Mouse (Mus musculus) thymus, adult 2 months (tissue): ENCODE measurements around the gene Rbfox3. TPM values are rescaled to one million over a fixed set of nuclear protein-coding genes. Genes with fewer than 3 reads are reported as not detected.

ENCODE experiments used
- DNase-seq: peaks from one replicate; pipeline ENCODE4 v3.0.0; 2021
- H3K27ac ChIP-seq: fragments of 200-500 bp; 2 replicates; pipeline ENCODE4 v1.5.1; 2012; ENCODE audit warnings: low read length, control low read depth; ENCODE audit not compliant: control insufficient read depth, insufficient read depth
- H3K27me3 ChIP-seq: fragments of 200-500 bp; 2 replicates; pipeline ENCODE4 v1.6.1; 2012; ENCODE audit warnings: mild to moderate bottlenecking, low read length, moderate library complexity, mixed read lengths; ENCODE audit not compliant: control insufficient read depth, insufficient read depth
- H3K36me3 ChIP-seq: fragments of 200-500 bp; 2 replicates; pipeline ENCODE4 v1.6.1; 2012; ENCODE audit warnings: mild to moderate bottlenecking, low read length, moderate library complexity; ENCODE audit not compliant: control insufficient read depth, insufficient read depth
- H3K4me1 ChIP-seq: fragments of 200-500 bp; replicated peaks from 2 replicates; pipeline ENCODE4 v1.6.1; 2012; ENCODE audit warnings: low read length; ENCODE audit not compliant: control insufficient read depth, insufficient read depth
- H3K4me3 ChIP-seq: fragments of 200-500 bp; 2 replicates; pipeline ENCODE4 v1.5.1; 2012; ENCODE audit warnings: mild to moderate bottlenecking, low read length, control low read depth, moderate library complexity; ENCODE audit not compliant: control insufficient read depth, insufficient read depth
- CTCF ChIP-seq: fragments of 200-500 bp; IDR thresholded peaks from 2 replicates; pipeline ENCODE4 v1.5.1; 2012; ENCODE audit warnings: mild to moderate bottlenecking, control low read depth, low read length, moderate library complexity, borderline replicate concordance; ENCODE audit not compliant: control insufficient read depth, poor library complexity, insufficient read depth; ENCODE audit errors: extremely low read depth
- POLR2A ChIP-seq: fragments of 200-500 bp; IDR thresholded peaks from 2 replicates; pipeline ENCODE4 v1.6.1; 2012; ENCODE audit warnings: mild to moderate bottlenecking, low read length, control low read depth, moderate library complexity; ENCODE audit not compliant: control insufficient read depth, poor library complexity, insufficient read depth; ENCODE audit errors: extremely low read depth
- WGBS: fragments of 180-500 bp; shearing (Covaris S2); methylation state at CpG from one replicate; pipeline ENCODE4 v1.1.7; 2018; 5-methylcytosine and 5-hydroxymethylcytosine counted together
- polyA plus RNA-seq: library from polyadenylated mRNA; depleted of rRNA; stranded (reverse); fragments of >200 nt; gene quantifications from 2 replicates; pipeline ENCODE4 v1.2.3, GENCODE M21; 2012

Rbfox3 gene
- polyA plus RNA-seq, 1 experiment = 0.50 TPM

DNA sequence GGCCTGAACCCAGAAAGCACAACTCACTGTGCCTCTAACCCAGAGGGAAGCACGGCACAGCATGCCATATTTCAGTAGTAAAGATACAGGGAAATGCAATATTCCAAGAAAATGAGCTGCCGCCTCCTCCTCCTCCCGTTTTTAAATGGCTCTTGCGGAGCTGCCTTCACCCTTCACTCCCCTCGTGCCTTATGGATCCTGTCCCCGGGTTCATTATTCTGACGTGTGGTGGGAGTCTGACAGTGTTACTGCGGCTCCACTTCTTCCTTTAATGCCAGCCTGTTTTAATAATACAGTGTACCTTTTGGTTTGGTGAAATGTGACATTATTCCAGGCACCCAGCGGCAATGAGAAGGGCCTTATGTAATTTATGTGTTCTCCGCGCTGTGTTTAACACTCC lies 97.5 kb downstream of the Rbfox3 start:
- WGBS = 82% methylated on average over 11 of the region's 11 CpGs
- no peak for DNase-seq
- TF ChIP-seq CTCF = no peak
- TF ChIP-seq POLR2A = no peak

GRCm38 (mm10) chr11:118811404-118811803 lies 100.0 kb downstream of the Rbfox3 start:
- H3K27me3 ChIP-seq = no peaks in the 10 kb centered on the region
- no peak for DNase-seq
- no peak overlapping the region for H3K27ac ChIP-seq
- WGBS = 93% methylated on average over 7 of the region's 7 CpGs
- H3K4me3 ChIP-seq = no peak overlapping the region
- TF ChIP-seq POLR2A = no peak
- no peak for TF ChIP-seq CTCF
- H3K36me3 ChIP-seq = no peaks in the 10 kb centered on the region
- H3K4me1 ChIP-seq = no peaks in the 10 kb centered on the region

More for the DNA sequence above, 97.5 kb downstream of the Rbfox3 start:
- no peaks in the 10 kb centered on the region for H3K27me3 ChIP-seq
- no peak overlapping the region for H3K4me3 ChIP-seq
- H3K4me1 ChIP-seq = no peaks in the 10 kb centered on the region
- H3K36me3 ChIP-seq = no peaks in the 10 kb centered on the region
- no peak overlapping the region for H3K27ac ChIP-seq

- no peaks in the 10 kb centered on the region for H3K27me3 ChIP-seq
- 60% methylated on average over 15 of the region's 15 CpGs for WGBS
- H3K27ac ChIP-seq = no peak overlapping the region
- no peak overlapping the region for H3K4me3 ChIP-seq
- no peak for TF ChIP-seq CTCF
- no peak for TF ChIP-seq POLR2A
- no peaks in the 10 kb centered on the region for H3K36me3 ChIP-seq
- H3K4me1 ChIP-seq = no peaks in the 10 kb centered on the region
- no peak for DNase-seq
These were observed 103.9 kb downstream of the Rbfox3 start for GRCm38 (mm10) chr11:118807511-118807910.

GRCm38 (mm10) chr11:118794856-118795602 lies 116.4 kb downstream of the Rbfox3 start:
- TF ChIP-seq POLR2A = no peak
- no peak for TF ChIP-seq CTCF
- Histone ChIP-seq H3K27me3 (no peaks in the 10 kb centered on the region), H3K4me1 (no peaks in the 10 kb centered on the region), H3K4me3 (no peak overlapping the region), H3K36me3 (no peaks in the 10 kb centered on the region), H3K27ac (no peak overlapping the region)
- WGBS = 73% methylated on average over 8 of the region's 8 CpGs
- DNase-seq = no peak

- 88% methylated on average over 16 of the region's 16 CpGs for WGBS
- DNase-seq = no peak
- Histone ChIP-seq H3K4me1 (no peaks in the 10 kb centered on the region), H3K27ac (no peak overlapping the region), H3K4me3 (no peak overlapping the region), H3K27me3 (no peaks in the 10 kb centered on the region), H3K36me3 (no peaks in the 10 kb centered on the region)
- no peak for TF ChIP-seq POLR2A
- no peak for TF ChIP-seq CTCF
These were observed 117.8 kb downstream of the Rbfox3 start for GRCm38 (mm10) chr11:118793639-118794021.

DNA sequence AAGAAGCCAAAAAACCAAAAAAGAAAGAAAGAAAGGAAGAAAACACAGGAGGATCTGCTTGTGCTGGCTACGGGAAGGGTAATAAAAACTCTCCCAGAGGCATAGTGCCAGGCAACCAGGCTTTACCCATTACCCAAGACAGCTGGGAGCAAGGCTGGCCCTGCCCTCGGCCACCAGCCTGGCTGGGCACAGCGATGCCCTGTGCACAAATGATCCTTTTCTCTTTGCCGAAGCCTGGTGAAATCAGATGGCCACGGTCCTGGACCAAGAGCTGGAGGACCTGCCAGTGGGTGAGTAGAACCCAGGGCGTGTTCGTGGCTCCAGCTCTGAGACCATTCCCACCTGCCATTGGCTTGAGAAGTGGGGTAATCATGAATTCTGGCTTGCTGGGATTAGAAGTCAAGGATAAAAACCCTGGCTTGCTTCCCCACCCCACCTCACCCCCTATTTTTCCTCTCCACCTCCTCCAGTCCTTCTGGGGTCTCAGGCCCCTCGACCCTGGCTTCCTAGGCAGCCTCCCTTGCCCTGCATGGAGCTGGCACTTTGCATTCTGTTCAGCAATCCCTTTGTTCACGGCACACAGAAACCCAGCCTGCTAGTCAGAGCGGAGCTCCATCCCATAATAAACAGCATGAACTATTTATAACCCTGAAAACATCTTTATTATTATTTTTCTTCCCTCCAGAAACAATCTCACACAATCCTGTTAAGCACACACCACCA lies 118.3 kb downstream of the Rbfox3 start:
- Histone ChIP-seq H3K36me3 (no peaks in the 10 kb centered on the region), H3K27me3 (no peaks in the 10 kb centered on the region), H3K4me1 (no peaks in the 10 kb centered on the region), H3K4me3 (no peak overlapping the region), H3K27ac (no peak overlapping the region)
- DNase-seq = no peak
- 74% methylated on average over 10 of the region's 10 CpGs for WGBS
- TF ChIP-seq POLR2A (no peak), CTCF (no peak)
